Mouse (Mus musculus) midbrain, embryonic 12.5 days (tissue): ENCODE data around the gene Spata2l. TPM values are rescaled to one million over a fixed set of nuclear protein-coding genes. Genes with fewer than 3 reads are reported as not detected.
A peak's percentile ranks its signal among the peaks of the same experiment; 100 is the strongest.
"Not testable (repeated sequence)": the region's sequence is repeated elsewhere in the genome, so short reads cannot be mapped to it uniquely, and the experiment has no call there.

Experiments
- ATAC-seq: fragments of 200-750 bp; cut with Nextera tagmentation; 2 replicates; pipeline ENCODE4 v1.8.0; 2017; ENCODE audit warnings: low read depth, moderate TSS enrichment, moderate library complexity; ENCODE audit not compliant: low FRiP score
- H3K27ac ChIP-seq: fragments of 300-500 bp; sonication (generic); replicated peaks from 2 replicates; pipeline ENCODE4 v1.5.1; 2016; ENCODE audit warnings: mild to moderate bottlenecking
- H3K27me3 ChIP-seq: fragments of 300-500 bp; sonication (generic); 2 replicates; pipeline ENCODE4 v1.6.1; 2016; ENCODE audit warnings: mild to moderate bottlenecking
- H3K36me3 ChIP-seq: fragments of 300-500 bp; sonication (generic); 2 replicates; pipeline ENCODE4 v1.6.1; 2016
- H3K4me1 ChIP-seq: fragments of 300-500 bp; sonication (generic); 2 replicates; pipeline ENCODE4 v1.6.1; 2016
- H3K4me2 ChIP-seq: fragments of 300-500 bp; sonication (generic); replicated peaks from 2 replicates; pipeline ENCODE4 v1.6.1; 2016; ENCODE audit warnings: mild to moderate bottlenecking, moderate library complexity
- H3K4me3 ChIP-seq: fragments of 300-500 bp; sonication (generic); 2 replicates; pipeline ENCODE4 v1.5.1; 2016; ENCODE audit warnings: mild to moderate bottlenecking
- H3K9ac ChIP-seq: fragments of 300-500 bp; sonication (generic); replicated peaks from 2 replicates; pipeline ENCODE4 v1.6.1; 2016; ENCODE audit warnings: mild to moderate bottlenecking, moderate library complexity
- H3K9me3 ChIP-seq: fragments of 300-500 bp; sonication (generic); 2 replicates; pipeline ENCODE4 v1.6.1; 2016; ENCODE audit warnings: mild to moderate bottlenecking
- WGBS: fragments of 180-500 bp; shearing (Covaris S2); methylation state at CpG from one replicate; pipeline ENCODE4 v1.1.7; 2016; 5-methylcytosine and 5-hydroxymethylcytosine counted together
- polyA plus RNA-seq: library from polyadenylated mRNA; unstranded; fragments of >200 nt; fragmentation: Nextera tagmentation; extraction: Ambion mirVana; gene quantifications from 2 replicates; pipeline ENCODE4 v1.2.1, GENCODE M21; 2016

Spata2l gene
- polyA plus RNA-seq, 1 experiment from 2014 or later: 2.8 TPM

DNA sequence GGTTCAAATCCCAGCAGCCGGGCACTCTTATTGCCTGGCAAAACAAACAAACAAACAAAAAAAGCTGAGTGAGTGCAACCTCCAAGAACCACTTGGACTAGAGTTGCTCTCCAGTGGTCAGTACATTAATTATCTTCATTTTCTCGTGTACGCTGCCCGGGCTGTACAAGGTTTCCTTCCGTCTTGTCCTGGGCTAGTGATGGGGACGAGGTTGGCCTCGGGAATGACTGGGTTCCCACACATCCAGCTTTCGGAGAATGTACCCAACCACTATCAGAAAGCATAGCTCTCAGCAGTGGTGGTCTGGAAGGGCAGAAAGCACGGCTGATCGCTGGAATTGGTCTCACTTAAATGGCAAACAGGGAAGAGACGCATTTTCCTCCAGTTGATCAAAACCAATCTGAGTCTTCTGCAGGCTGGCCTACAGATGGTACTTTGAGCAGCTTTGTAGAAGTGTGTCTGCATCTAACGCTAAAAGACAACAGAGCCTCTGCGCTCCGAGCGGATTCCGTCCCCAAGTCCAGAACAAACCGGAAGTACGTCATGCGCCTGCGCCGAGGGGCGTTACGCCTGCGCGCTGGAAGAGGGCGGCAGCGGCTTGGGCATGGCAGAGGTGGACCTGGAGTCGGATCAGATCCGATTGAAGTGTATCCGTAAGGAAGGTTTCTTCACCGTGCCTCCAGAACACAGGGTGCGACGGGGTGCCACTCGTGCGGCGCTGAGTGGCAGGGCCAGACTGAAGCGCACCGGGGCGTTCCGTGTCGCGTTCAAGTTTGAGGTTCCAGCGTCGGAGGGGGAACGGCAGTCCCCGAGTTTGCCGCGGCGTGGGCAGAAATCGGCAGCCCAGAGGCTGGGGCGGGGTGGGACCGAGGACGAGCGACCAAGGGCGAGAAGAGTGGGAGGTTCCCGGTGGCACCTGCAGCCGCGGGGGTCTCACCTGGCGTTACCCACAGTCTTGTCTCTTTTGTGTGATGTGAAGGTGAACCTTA lies 11.5 kb downstream of the Spata2l start, which contains the start of gene Cdk10:
Gene Cdk10, plus strand, starts transcription at position 565 of the 989 bp plus-strand sequence.
- peak within 1 kb of the TSS; percentile 84 for H3K4me2 ChIP-seq
- peak within 1 kb of the TSS; percentile 81 for H3K4me3 ChIP-seq
- WGBS: 4% methylated on average over 59 of the region's 59 CpGs
- peak within 1 kb of the TSS; percentile 89 for H3K9ac ChIP-seq
- peak; percentile 92 for ATAC-seq
- no peaks in the 10 kb centered on the region for H3K9me3 ChIP-seq
- H3K4me1 ChIP-seq: peaks cover 14% of the 10 kb centered on the region
- H3K27me3 ChIP-seq: no peaks in the 10 kb centered on the region
- H3K27ac ChIP-seq: peak within 1 kb of the TSS; percentile 79
- H3K36me3 ChIP-seq: peaks cover 27% of the 10 kb centered on the region

DNA sequence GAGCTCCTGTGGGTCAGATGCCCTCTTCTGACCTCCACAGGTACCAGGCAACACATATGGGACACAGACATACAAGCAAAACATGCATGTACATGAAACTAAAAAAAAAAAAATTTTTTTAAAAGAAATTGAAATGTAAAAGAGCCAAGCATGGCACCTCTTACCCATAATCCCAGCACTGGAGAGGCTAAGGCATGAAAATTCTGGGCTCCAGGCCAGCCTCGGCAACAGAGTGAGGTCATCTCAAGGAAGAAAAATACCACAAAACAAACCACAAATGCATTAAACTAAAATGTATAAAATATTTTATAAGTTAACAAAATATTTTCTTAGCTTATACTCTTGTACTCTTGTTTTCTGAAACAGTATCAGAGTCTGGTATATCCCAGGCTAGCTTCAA lies 15.1 kb downstream of the Spata2l start:
- Histone ChIP-seq H3K9me3 (no peaks in the 10 kb centered on the region), H3K27ac (no peak overlapping the region), H3K4me2 (no peak overlapping the region), H3K4me3 (no peak overlapping the region), H3K4me1 (peaks cover 14% of the 10 kb centered on the region), H3K27me3 (no peaks in the 10 kb centered on the region), H3K9ac (no peak overlapping the region), H3K36me3 (no peaks in the 10 kb centered on the region)
- ATAC-seq: no peak
- 92% methylated on average over 1 of the region's 1 CpGs for WGBS

DNA sequence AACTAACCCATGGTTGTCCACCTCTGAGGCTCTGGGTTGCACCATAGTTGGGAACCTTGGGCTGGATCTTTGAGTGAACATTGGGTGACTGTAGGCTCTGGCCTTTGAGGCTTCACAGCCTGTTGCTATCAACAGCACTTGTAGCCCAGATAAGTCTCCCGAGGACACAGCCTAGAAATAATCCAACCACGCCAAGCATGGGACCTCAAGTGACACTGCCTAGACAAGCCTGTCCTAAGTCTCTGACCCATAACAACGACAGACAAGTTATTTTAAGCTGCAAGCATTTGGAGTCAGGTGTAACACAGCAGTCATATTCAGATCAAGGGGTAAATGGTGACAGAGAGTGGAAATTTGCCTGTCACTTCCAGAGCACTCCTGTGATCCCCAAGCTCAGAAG lies 20.6 kb downstream of the Spata2l start:
- H3K27me3 ChIP-seq: no peaks in the 10 kb centered on the region
- H3K9ac ChIP-seq: no peak overlapping the region
- H3K4me3 ChIP-seq: no peak overlapping the region
- 83% methylated on average over 3 of the region's 3 CpGs for WGBS
- H3K27ac ChIP-seq: no peak overlapping the region
- no peak overlapping the region for H3K4me2 ChIP-seq
- H3K36me3 ChIP-seq: no peaks in the 10 kb centered on the region; the same call in 1 of the 2 replicates
- no peak for ATAC-seq
- H3K9me3 ChIP-seq: no peaks in the 10 kb centered on the region
- peaks cover 23% of the 10 kb centered on the region for H3K4me1 ChIP-seq

DNA sequence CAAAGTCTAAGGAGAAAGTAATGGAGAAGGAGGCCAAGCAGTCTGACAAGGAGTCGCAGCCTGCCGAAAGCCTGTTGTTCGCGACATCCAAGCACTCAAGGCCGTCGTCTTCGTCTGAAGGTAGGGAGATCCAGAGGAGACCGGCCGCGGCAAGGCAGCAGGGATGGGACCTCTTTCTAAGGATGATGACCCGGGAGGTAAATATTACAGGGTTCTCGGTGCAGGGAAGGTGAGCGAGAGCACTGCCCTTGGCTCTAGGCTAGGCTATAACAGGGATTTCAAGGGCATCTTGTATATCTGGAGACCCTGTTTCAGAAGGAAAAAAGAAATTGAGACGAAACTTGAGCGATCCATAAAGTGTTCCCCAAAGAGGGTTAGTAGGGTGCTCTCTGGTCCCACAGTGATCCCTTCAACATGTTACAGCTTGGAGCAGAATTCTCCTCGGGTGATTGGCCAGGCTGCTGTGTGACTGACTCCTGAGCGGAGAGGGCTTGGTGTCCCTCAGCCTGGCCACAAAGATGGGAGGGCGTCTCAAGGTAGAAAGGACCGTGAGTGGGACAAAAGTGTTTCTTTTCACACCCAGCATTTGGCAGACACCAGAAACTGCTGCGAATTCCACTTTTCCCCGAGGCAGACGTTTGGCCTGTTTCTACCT lies 22.8 kb downstream of the Spata2l start:
- Histone ChIP-seq H3K36me3 (peaks cover 19% of the 10 kb centered on the region), H3K4me1 (peaks cover 23% of the 10 kb centered on the region), H3K27me3 (no peaks in the 10 kb centered on the region), H3K4me2 (peak overlapping the region; percentile 95), H3K4me3 (peak overlapping the region; percentile 79), H3K9ac (peak overlapping the region; percentile 94), H3K9me3 (no peaks in the 10 kb centered on the region), H3K27ac (peak overlapping the region; percentile 66)
- no peak for ATAC-seq
- 23% methylated on average over 22 of the region's 22 CpGs for WGBS

DNA sequence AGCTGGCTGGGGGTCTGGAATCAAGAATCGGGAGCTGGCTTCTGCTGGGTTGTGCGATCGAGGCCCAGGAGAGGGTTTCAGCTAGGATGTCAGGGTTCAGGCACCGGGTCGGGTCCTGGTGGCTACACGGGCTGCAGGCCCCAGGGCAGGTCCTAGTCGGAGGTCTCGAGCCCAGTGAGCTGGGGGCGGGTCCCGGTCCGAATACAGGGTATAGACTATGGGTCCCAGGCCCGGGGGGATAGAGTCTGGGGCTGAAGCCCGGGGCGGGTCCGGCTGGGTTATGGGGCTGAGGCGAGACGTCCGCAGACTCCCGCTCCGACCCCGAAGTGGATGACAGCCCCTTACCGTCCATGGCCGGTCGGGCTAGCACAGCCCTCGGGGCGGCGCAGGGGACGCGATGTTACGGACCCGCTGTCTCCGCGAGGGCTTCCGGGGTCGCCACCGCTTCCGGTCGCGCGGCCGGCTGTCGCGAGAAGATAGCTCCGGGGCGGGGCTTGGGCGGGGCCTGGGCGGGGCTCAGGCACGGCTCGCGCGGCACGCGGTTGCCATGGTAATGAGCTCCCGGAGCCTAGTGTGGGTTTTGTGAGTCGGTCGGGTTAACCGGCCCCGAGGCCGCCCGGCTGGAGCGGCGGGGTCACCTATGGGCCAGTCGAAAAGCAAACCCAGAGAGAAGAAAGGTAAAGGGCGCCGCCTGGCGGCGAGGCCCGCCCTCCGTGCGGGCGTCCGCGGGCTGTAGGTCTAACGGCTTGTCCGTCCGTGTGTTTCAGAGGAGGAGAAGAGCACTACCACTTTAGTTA lies 23.5 kb downstream of the Spata2l start, which contains the start of the genes Chmp1a and Spata33:
Gene Chmp1a, minus strand, starts transcription at position 443 of the 797 bp plus-strand sequence.
Gene Spata33, plus strand, starts transcription at position 512 of the 797 bp plus-strand sequence.
- Histone ChIP-seq H3K4me3 (peak within 1 kb of the TSS; percentile 79), H3K4me2 (peak within 1 kb of the TSS; percentile 95), H3K4me1 (peaks cover 23% of the 10 kb centered on the region), H3K9me3 (no peaks in the 10 kb centered on the region), H3K27ac (peak within 1 kb of the TSS; percentile 66), H3K36me3 (peaks cover 26% of the 10 kb centered on the region), H3K27me3 (no peaks in the 10 kb centered on the region), H3K9ac (peak within 1 kb of the TSS; percentile 94)
- ATAC-seq: peak; percentile 96
- 1% methylated on average over 61 of the region's 76 CpGs for WGBS

DNA sequence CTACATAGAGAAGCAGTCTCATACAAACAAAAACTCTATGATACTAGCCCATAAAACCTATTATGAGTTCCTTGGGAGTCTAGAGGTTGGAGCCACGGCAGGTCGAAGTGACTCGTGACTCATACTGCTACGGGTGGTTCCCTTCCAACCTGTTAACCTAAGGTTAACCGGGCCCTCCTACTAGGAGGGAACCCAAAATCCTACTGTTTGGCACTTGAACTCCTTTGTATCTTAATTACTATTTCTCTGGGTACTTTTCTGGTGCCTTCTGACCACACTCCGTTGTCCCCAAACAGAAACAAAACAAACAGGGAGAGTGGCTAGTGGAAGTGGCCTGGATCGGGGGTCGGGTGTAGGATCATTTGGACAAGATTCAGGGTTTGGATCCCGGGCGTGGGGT lies 24.2 kb downstream of the Spata2l start:
- 52% methylated on average over 10 of the region's 10 CpGs for WGBS
- no peak overlapping the region for H3K27ac ChIP-seq

DNA sequence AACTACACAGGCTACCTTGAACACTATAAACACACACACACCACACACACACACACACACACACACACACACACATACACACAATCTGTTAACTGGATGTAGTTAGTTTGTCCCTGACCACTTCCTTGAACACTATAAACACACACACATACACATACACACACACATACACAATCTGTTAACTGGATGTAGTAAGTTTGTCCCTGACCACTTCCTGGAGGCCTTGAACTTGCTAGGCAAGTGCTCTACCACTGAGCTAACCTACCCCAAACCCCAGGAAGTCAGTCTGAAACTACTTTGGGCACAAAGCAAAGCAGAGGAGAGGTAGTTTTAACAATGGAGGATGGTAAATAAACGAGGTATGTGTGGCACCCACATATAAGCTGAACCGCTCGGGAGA lies 32.5 kb downstream of the Spata2l start:
- H3K4me3 ChIP-seq: no peak overlapping the region
- no peak overlapping the region for H3K27ac ChIP-seq
- no peak overlapping the region for H3K9ac ChIP-seq
- H3K36me3 ChIP-seq: peaks cover 38% of the 10 kb centered on the region
- ATAC-seq: no peak
- no peak overlapping the region for H3K4me2 ChIP-seq
- whole genome bisulfite sequencing: 85% methylated on average over 3 of the region's 3 CpGs
- H3K9me3 ChIP-seq: no peaks in the 10 kb centered on the region
- H3K27me3 ChIP-seq: 0 out of 2 replicates have a peak, but pooled peaks cover 4% of the 10 kb centered on the region
- H3K4me1 ChIP-seq: no peaks in the 10 kb centered on the region

More for the DNA sequence above, 24.2 kb downstream of the Spata2l start:
- peak overlapping the region; percentile 79 for H3K4me3 ChIP-seq
- H3K9ac ChIP-seq: peak overlapping the region; percentile 94
- no peaks in the 10 kb centered on the region for H3K9me3 ChIP-seq
- no peak for ATAC-seq
- H3K36me3 ChIP-seq: peaks cover 33% of the 10 kb centered on the region
- peak overlapping the region; percentile 95 for H3K4me2 ChIP-seq
- H3K4me1 ChIP-seq: peaks cover 23% of the 10 kb centered on the region
- H3K27me3 ChIP-seq: no peaks in the 10 kb centered on the region

DNA sequence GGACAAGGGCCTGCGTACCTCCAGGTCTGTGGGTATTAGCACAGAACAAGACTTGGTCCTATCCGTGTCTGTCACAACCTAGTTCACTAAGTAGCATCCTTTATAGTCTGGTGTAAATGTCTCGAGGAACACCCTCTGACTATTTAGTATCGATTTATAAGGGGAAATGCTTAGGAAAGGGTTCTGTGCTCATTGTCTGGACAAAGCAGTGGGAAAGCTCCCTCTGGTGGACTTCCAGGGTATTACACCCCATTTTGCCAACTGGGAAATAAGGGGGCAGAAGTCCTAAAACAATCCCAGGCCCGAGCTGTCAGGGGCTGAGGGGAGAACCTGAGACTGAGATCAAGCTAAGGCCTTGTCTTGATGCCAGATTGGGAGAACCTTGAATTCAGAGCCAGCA lies 33.7 kb downstream of the Spata2l start:
- H3K9ac ChIP-seq: no peak overlapping the region
- H3K4me3 ChIP-seq: no peak overlapping the region
- H3K27me3 ChIP-seq: 0 out of 2 replicates have a peak, but pooled peaks cover 4% of the 10 kb centered on the region
- no peak overlapping the region for H3K27ac ChIP-seq
- no peaks in the 10 kb centered on the region for H3K9me3 ChIP-seq
- H3K36me3 ChIP-seq: peaks cover 25% of the 10 kb centered on the region
- H3K4me1 ChIP-seq: no peaks in the 10 kb centered on the region
- WGBS: 33% methylated on average over 5 of the region's 5 CpGs
- no peak overlapping the region for H3K4me2 ChIP-seq
- ATAC-seq: no peak

DNA sequence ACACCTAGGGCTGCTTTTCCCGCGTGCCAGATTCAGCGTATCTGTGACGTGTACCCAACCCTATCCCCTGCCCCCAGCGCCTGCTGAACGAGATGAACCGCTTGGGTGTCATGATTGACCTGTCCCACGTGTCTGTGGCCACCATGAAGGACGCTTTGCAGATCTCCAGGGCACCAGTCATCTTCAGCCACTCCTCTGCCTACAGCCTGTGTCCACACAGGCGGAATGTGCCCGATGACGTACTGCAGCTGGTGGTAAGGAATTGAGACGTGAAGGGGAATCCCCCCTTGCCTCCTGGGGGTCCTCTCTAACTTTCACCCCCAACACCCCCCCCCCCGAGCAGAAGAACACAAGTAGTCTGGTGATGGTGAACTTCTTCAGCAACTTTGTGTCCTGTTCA lies 36.2 kb downstream of the Spata2l start:
- Histone ChIP-seq H3K4me3 (no peak overlapping the region), H3K9ac (no peak overlapping the region), H3K27me3 (0 out of 2 replicates have a peak, but pooled peaks cover 4% of the 10 kb centered on the region), H3K27ac (no peak overlapping the region), H3K4me2 (no peak overlapping the region), H3K4me1 (no peaks in the 10 kb centered on the region), H3K9me3 (no peaks in the 10 kb centered on the region), H3K36me3 (peaks cover 4% of the 10 kb centered on the region; the same call in 1 of the 2 replicates)
- no peak for ATAC-seq
- WGBS: 75% methylated on average over 14 of the region's 14 CpGs

DNA sequence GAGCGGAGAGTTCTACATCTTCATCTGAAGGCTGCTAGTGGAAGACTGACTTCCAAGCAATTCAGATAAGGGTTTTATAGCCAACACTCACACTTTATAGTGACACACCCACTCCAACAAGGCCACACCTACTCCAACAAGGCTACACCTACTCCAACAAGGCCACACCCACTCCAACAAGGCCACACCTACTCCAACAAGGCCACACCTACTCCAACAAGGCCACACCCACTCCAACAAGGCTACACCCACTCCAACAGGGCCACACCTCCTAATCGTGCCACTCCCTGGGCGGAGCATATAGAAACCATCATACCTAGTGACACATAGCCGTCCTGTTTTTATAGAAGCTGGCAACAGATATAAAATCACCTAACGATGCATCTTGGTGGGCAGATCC lies 39.0 kb downstream of the Spata2l start:
- H3K4me2 ChIP-seq, H3K27me3 ChIP-seq, H3K27ac ChIP-seq, H3K4me3 ChIP-seq, H3K9ac ChIP-seq, ATAC-seq, H3K9me3 ChIP-seq, H3K4me1 ChIP-seq, H3K36me3 ChIP-seq: not testable (repeated sequence)
- 80% methylated on average over 5 of the region's 5 CpGs for WGBS

DNA sequence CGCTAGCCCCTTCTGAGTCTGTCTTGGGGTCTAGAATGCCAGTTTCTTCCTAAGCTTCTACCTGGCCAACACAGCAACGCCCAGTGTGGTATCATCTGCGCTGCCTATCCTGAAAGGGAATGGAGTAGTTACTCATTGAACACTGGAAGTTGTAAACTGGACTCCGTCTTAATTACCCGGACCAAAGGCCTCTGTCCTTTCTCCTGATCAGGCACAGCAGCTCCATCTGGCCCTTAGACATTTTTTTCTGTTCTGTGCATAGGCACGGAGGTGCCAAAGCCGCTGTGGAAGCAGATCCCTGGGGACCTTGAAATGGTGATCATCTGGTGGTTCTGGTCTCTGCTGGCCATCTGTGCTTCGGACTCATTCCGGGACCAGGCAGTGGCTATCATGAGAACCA lies 42.3 kb downstream of the Spata2l start:
- H3K27ac ChIP-seq: no peak overlapping the region
- no peaks in the 10 kb centered on the region for H3K36me3 ChIP-seq
- 90% methylated on average over 9 of the region's 9 CpGs for WGBS
- no peak overlapping the region for H3K4me3 ChIP-seq
- H3K27me3 ChIP-seq: no peaks in the 10 kb centered on the region; the same call in 1 of the 2 replicates
- no peak overlapping the region for H3K4me2 ChIP-seq
- H3K9me3 ChIP-seq: no peaks in the 10 kb centered on the region
- ATAC-seq: no peak
- 0 out of 2 replicates have a peak, but pooled peaks cover 2% of the 10 kb centered on the region for H3K4me1 ChIP-seq
- H3K9ac ChIP-seq: no peak overlapping the region
